ENCODE assay signal across 8 mouse cellular contexts in genomic region chr11:69060448-69061254, GRCm38 (mm10). TPM values are rescaled to one million over a fixed set of nuclear protein-coding genes. Genes with fewer than 3 reads are reported as not detected.
DNase-seq lines count a peak whose midpoint lies in the region; ATAC-seq and TF ChIP-seq lines count a peak whose summit lies in the region.

No protein-coding gene starts in this region.

- no peak for TF ChIP-seq CTCF in gastrocnemius, adult 2 months (IDR thresholded peaks at IDR 0.05)
- TF ChIP-seq CTCF in bone marrow macrophage, adult 2 months (IDR thresholded peaks at IDR 0.05; ENCODE audit: low read depth, low read length) = no peak

- no peak for TF ChIP-seq POLR2A in bone marrow macrophage, adult 2 months (IDR thresholded peaks at IDR 0.05; ENCODE audit: borderline replicate concordance, low read depth, low read length)

- peak overlapping the region; percentile 92 for H3K4me2 ChIP-seq in midbrain, embryonic 15.5 days

- H3K27ac ChIP-seq in gastrocnemius, adult 2 months = peak overlapping the region; percentile 97
- peak overlapping the region; percentile 74 for H3K27ac ChIP-seq in bone marrow macrophage, adult 2 months (ENCODE audit: insufficient read depth, low read depth, low read length)
- H3K27ac ChIP-seq in midbrain, embryonic 15.5 days = peak overlapping the region; percentile 95

- peak overlapping the region; percentile 99 for H3K4me3 ChIP-seq in gastrocnemius, adult 2 months
- peak overlapping the region; percentile 81 for H3K4me3 ChIP-seq in bone marrow macrophage, adult 2 months (ENCODE audit: insufficient read depth, low read length)
- peak overlapping the region; percentile 84 for H3K4me3 ChIP-seq in midbrain, embryonic 15.5 days

- H3K27me3 ChIP-seq in midbrain, embryonic 15.5 days (replicated peaks) = no peaks in the 10 kb centered on the region

- H3K9me3 ChIP-seq in midbrain, embryonic 15.5 days = no peaks in the 10 kb centered on the region

- no peaks in the 10 kb centered on the region for H3K36me3 ChIP-seq in midbrain, embryonic 15.5 days (replicated peaks)

- 1% methylated on average over 40 of the region's 40 CpGs for WGBS in midbrain, embryonic 15.5 days

- H3K4me1 ChIP-seq in bone marrow macrophage, adult 2 months (ENCODE audit: control insufficient read depth, insufficient read depth, low read length) = peaks cover 19% of the 10 kb centered on the region
- peaks cover 43% of the 10 kb centered on the region for H3K4me1 ChIP-seq in midbrain, embryonic 15.5 days

- H3K9ac ChIP-seq in midbrain, embryonic 15.5 days = peak overlapping the region; percentile 89

- peak; percentile 56 for DNase-seq in gastrocnemius, adult 2 months
- DNase-seq in gastrocnemius, postnatal 10 days = no peak
- DNase-seq in 3T3-L1 (ENCODE audit: low read depth, low spot score) = peak; percentile 55
- peak; percentile 23 to 38 for DNase-seq in heart, adult 9 months (ENCODE audit: low spot score in 2 of 2)
- peak; percentile 66 for DNase-seq in kidney, postnatal 10 days

- intact Hi-C loops in gastrocnemius, adult 2 months (cut with DNase I) = loop anchor here (10.0 kb wide), 2 partner anchors 184 to 354 kb away; partner anchors contain the start of gene Kdm6b

- no peak for ATAC-seq in midbrain, embryonic 15.5 days (replicated peaks)
- no peak for ATAC-seq in frontal cortex, adult (ENCODE audit: low TSS enrichment)

RNA-seq across cellular contexts. Expression of gene Borcs6, which starts 1.1 kb away (rescaled TPM):
- total RNA-seq in gastrocnemius, adult 2 months (2021) = 10 to 100 TPM; 17.9 to 18.9 TPM
- 10 to 100 TPM; 12.6 to 13.9 TPM for total RNA-seq in gastrocnemius, postnatal 10 days (2021)
- polyA plus RNA-seq in bone marrow macrophage, adult 2 months (2012; ENCODE audit: insufficient read depth, insufficient read length, missing spikeins) = 30.5 and 36.9 TPM in 2 replicates
- 20.5 and 21.2 TPM in 2 replicates for polyA plus RNA-seq in midbrain, embryonic 15.5 days (2015; fragmentation: Nextera tagmentation; extraction: Ambion mirVana)

RNA-seq across cellular contexts. Expression of gene Tmem107, which starts 10.0 kb away (rescaled TPM):
- total RNA-seq in gastrocnemius, adult 2 months (2021) = 1 to 10 TPM; 3.9 to 5.7 TPM
- total RNA-seq in gastrocnemius, postnatal 10 days (2021) = 1 to 10 TPM; 4.3 to 5.2 TPM
- 9.8 and 14.6 TPM in 2 replicates for polyA plus RNA-seq in bone marrow macrophage, adult 2 months (2012; ENCODE audit: insufficient read depth, insufficient read length, missing spikeins)
- polyA plus RNA-seq in midbrain, embryonic 15.5 days (2015; fragmentation: Nextera tagmentation; extraction: Ambion mirVana) = 33.5 and 37.7 TPM in 2 replicates

RNA-seq across cellular contexts. Expression of gene Aurkb, which starts 15.2 kb away (rescaled TPM):
- not detected for total RNA-seq in gastrocnemius, adult 2 months (2021)
- total RNA-seq in gastrocnemius, postnatal 10 days (2021) = 10 to 100 TPM; 10.2 to 11.6 TPM
- polyA plus RNA-seq in bone marrow macrophage, adult 2 months (2012; ENCODE audit: insufficient read depth, insufficient read length, missing spikeins) = 52.8 and 53.9 TPM in 2 replicates
- polyA plus RNA-seq in midbrain, embryonic 15.5 days (2015; fragmentation: Nextera tagmentation; extraction: Ambion mirVana) = 17.7 and 23.9 TPM in 2 replicates

RNA-seq across cellular contexts. Expression of gene Vamp2, which starts 27.6 kb away (rescaled TPM):
- 10 to 100 TPM; 38.0 to 42.7 TPM for total RNA-seq in gastrocnemius, adult 2 months (2021)
- total RNA-seq in gastrocnemius, postnatal 10 days (2021) = 10 to 100 TPM; 52.4 to 55.8 TPM
- polyA plus RNA-seq in bone marrow macrophage, adult 2 months (2012; ENCODE audit: insufficient read depth, insufficient read length, missing spikeins) = 76.6 and 79.4 TPM in 2 replicates
- 319 and 333 TPM in 2 replicates for polyA plus RNA-seq in midbrain, embryonic 15.5 days (2015; fragmentation: Nextera tagmentation; extraction: Ambion mirVana)

RNA-seq across cellular contexts. Expression of gene Per1, which starts 34.4 kb away (rescaled TPM):
- 10 to 100 TPM; 68.2 to 76.8 TPM for total RNA-seq in gastrocnemius, adult 2 months (2021)
- total RNA-seq in gastrocnemius, postnatal 10 days (2021) = 10 to 100 TPM; 17.5 to 78.6 TPM
- 24.7 and 35.9 TPM in 2 replicates for polyA plus RNA-seq in bone marrow macrophage, adult 2 months (2012; ENCODE audit: insufficient read depth, insufficient read length, missing spikeins)
- 11.3 and 12.3 TPM in 2 replicates for polyA plus RNA-seq in midbrain, embryonic 15.5 days (2015; fragmentation: Nextera tagmentation; extraction: Ambion mirVana)

Comparison
In these comparisons a context has a peak if more than half of its experiments do, and no peak if none do; other contexts are left out.
1. RNA of gene Aurkb, which starts 15.2 kb away (total RNA-seq): 10.2 to 11.6 TPM in gastrocnemius, postnatal 10 days; not detected in gastrocnemius, adult 2 months; every median in the first group is over 4 times any median in the second.
2. Peak in every context shown above with its lines, with median percentiles within 50 percentile points of each other: H3K27ac ChIP-seq and H3K4me3 ChIP-seq.